ENCODE assay signal across 9 mouse cellular contexts in genomic region chr3:60570491-60571022, GRCm38 (mm10).
A peak's percentile ranks its signal among the peaks of the same experiment; 100 is the strongest.
DNase-seq lines count a peak whose midpoint lies in the region; ATAC-seq and TF ChIP-seq lines count a peak whose summit lies in the region.
"Had no signal": no experiment of that assay in that cellular context is flagged by ENCODE, and none has a peak within 500 bp of the region (broad histone marks: within the 10 kb centered on the region; RNA-seq: fewer than 3 reads in every experiment).

No protein-coding gene starts in this region.

- DNase-seq in midbrain, embryonic 14.5 days = peak; percentile 43
- peak; percentile 86 for DNase-seq in adipocyte (ENCODE audit: low spot score)
- peak; percentile 86 for DNase-seq in kidney, adult 2 months
- no peak for DNase-seq in T-cell, adult 2 months (ENCODE audit: low spot score)

- H3K9ac ChIP-seq in midbrain, embryonic 14.5 days (replicated peaks; ENCODE audit: low read length) = no peak overlapping the region
- no peak overlapping the region for H3K9ac ChIP-seq in midbrain, embryonic 16.5 days (ENCODE audit: low read depth, low read length)
- H3K9ac ChIP-seq in neural tube, embryonic 15.5 days (replicated peaks) = no peak overlapping the region
- H3K9ac ChIP-seq: embryonic facial prominence, embryonic 15.5 days had no signal

- no peak overlapping the region for H3K27ac ChIP-seq in midbrain, embryonic 14.5 days (replicated peaks; ENCODE audit: low read depth, low read length)
- no peak overlapping the region for H3K27ac ChIP-seq in midbrain, embryonic 16.5 days (ENCODE audit: low read length)
- 0 out of 2 replicates have a peak overlapping the region, but pooled peaks have one; percentile 50 for H3K27ac ChIP-seq in kidney, adult 2 months (ENCODE audit: insufficient read depth, low read depth, low read length)
- H3K27ac ChIP-seq in neural tube, embryonic 15.5 days (replicated peaks) = no peak overlapping the region
- H3K27ac ChIP-seq: embryonic facial prominence, embryonic 15.5 days had no signal

- no peak overlapping the region for H3K4me3 ChIP-seq in midbrain, embryonic 14.5 days (replicated peaks; ENCODE audit: low read depth, low read length)
- H3K4me3 ChIP-seq in midbrain, embryonic 16.5 days (ENCODE audit: low read depth, low read length) = no peak overlapping the region
- no peak overlapping the region for H3K4me3 ChIP-seq in kidney, adult 2 months (ENCODE audit: insufficient read depth, low read depth, low read length)
- peak overlapping the region; percentile 57 for H3K4me3 ChIP-seq in megakaryocyte, embryonic 14.5 days (replicated peaks)
- H3K4me3 ChIP-seq in neural tube, embryonic 15.5 days (replicated peaks) = no peak overlapping the region
- H3K4me3 ChIP-seq: embryonic facial prominence, embryonic 15.5 days had no signal

- TF ChIP-seq CTCF in kidney, adult 2 months (conservative IDR thresholded peaks at IDR 0.05; ENCODE audit: insufficient read depth, insufficient read length, low read depth, low read length) = no peak

- no peak overlapping the region for H3K4me2 ChIP-seq in midbrain, embryonic 14.5 days (ENCODE audit: low read length)
- H3K4me2 ChIP-seq in midbrain, embryonic 16.5 days (ENCODE audit: low read length) = no peak overlapping the region
- H3K4me2 ChIP-seq in neural tube, embryonic 15.5 days = no peak overlapping the region
- H3K4me2 ChIP-seq: embryonic facial prominence, embryonic 15.5 days had no signal

- H3K9me3 ChIP-seq in midbrain, embryonic 14.5 days (ENCODE audit: control insufficient read depth, low read length) = no peaks in the 10 kb centered on the region
- H3K9me3 ChIP-seq in midbrain, embryonic 16.5 days (replicated peaks; ENCODE audit: control insufficient read depth, low read length, poor library complexity, severe bottlenecking) = no peaks in the 10 kb centered on the region
- H3K9me3 ChIP-seq in megakaryocyte, embryonic 14.5 days = no peaks in the 10 kb centered on the region
- H3K9me3 ChIP-seq in neural tube, embryonic 15.5 days (replicated peaks) = no peaks in the 10 kb centered on the region
- H3K9me3 ChIP-seq: embryonic facial prominence, embryonic 15.5 days had no signal

- H3K4me1 ChIP-seq in midbrain, embryonic 14.5 days (ENCODE audit: control insufficient read depth, insufficient read depth, low read length) = 0 out of 2 replicates have a peak, but pooled peaks cover 9% of the 10 kb centered on the region
- peaks cover 18% of the 10 kb centered on the region for H3K4me1 ChIP-seq in midbrain, embryonic 16.5 days (ENCODE audit: control insufficient read depth, insufficient read depth, low read length)
- H3K4me1 ChIP-seq in kidney, adult 2 months (ENCODE audit: control insufficient read depth, insufficient read depth, low read length) = peaks cover 14% of the 10 kb centered on the region
- H3K4me1 ChIP-seq in megakaryocyte, embryonic 14.5 days = peaks cover 94% of the 10 kb centered on the region
- H3K4me1 ChIP-seq in neural tube, embryonic 15.5 days = peaks cover 27% of the 10 kb centered on the region

- no peaks in the 10 kb centered on the region for H3K36me3 ChIP-seq in midbrain, embryonic 14.5 days (ENCODE audit: control insufficient read depth, insufficient read depth, low read length)
- no peaks in the 10 kb centered on the region for H3K36me3 ChIP-seq in midbrain, embryonic 16.5 days (ENCODE audit: control insufficient read depth, insufficient read depth, low read length)
- H3K36me3 ChIP-seq in kidney, adult 2 months (ENCODE audit: control insufficient read depth, insufficient read depth, low read length) = no peaks in the 10 kb centered on the region
- H3K36me3 ChIP-seq in megakaryocyte, embryonic 14.5 days (replicated peaks; ENCODE audit: low read length) = peaks cover 68% of the 10 kb centered on the region
- H3K36me3 ChIP-seq in neural tube, embryonic 15.5 days = no peaks in the 10 kb centered on the region
- H3K36me3 ChIP-seq: embryonic facial prominence, embryonic 15.5 days had no signal

- ATAC-seq in midbrain, embryonic 14.5 days (ENCODE audit: low FRiP score, low TSS enrichment) = no peak
- ATAC-seq in midbrain, embryonic 16.5 days = no peak
- peak; percentile 57 for ATAC-seq in common myeloid progenitor, adult 5-6 weeks (replicated peaks; ENCODE audit: low read depth, poor library complexity, severe bottlenecking)
- no peak for ATAC-seq in neural tube, embryonic 15.5 days (ENCODE audit: low FRiP score)

- no peak for TF ChIP-seq POLR2A in kidney, adult 2 months (IDR thresholded peaks at IDR 0.05; ENCODE audit: low read depth, low read length)

- WGBS in midbrain, embryonic 14.5 days = 66% methylated on average over 5 of the region's 5 CpGs
- WGBS in midbrain, embryonic 16.5 days = 62% methylated on average over 5 of the region's 5 CpGs
- WGBS in kidney, adult 2 months = 33% methylated on average over 5 of the region's 5 CpGs
- 59% methylated on average over 5 of the region's 5 CpGs for WGBS in neural tube, embryonic 15.5 days

- no peaks in the 10 kb centered on the region for H3K27me3 ChIP-seq in midbrain, embryonic 14.5 days (ENCODE audit: control insufficient read depth, insufficient read depth, low read length)
- H3K27me3 ChIP-seq in midbrain, embryonic 16.5 days (ENCODE audit: control insufficient read depth, insufficient read depth, low read depth, low read length) = no peaks in the 10 kb centered on the region
- H3K27me3 ChIP-seq in kidney, adult 2 months (replicated peaks; ENCODE audit: control insufficient read depth, insufficient read depth, low read length) = no peaks in the 10 kb centered on the region
- no peaks in the 10 kb centered on the region for H3K27me3 ChIP-seq in megakaryocyte, embryonic 14.5 days (replicated peaks)
- H3K27me3 ChIP-seq in neural tube, embryonic 15.5 days (replicated peaks) = no peaks in the 10 kb centered on the region
- H3K27me3 ChIP-seq: embryonic facial prominence, embryonic 15.5 days had no signal
